Mouse (Mus musculus) MEL (cell line): ENCODE results near the gene Il25.

Source experiments
- CHD1 ChIP-seq: IDR thresholded peaks from 2 replicates; pipeline ENCODE4 v1.6.1; 2012; ENCODE audit warnings: low read depth, mild to moderate bottlenecking, inconsistent platforms, low read length, improper control_type of control experiment
- CHD2 ChIP-seq: IDR thresholded peaks from 2 replicates; pipeline ENCODE4 v1.6.1; 2011; ENCODE audit warnings: low read length, improper control_type of control experiment
- CTCF ChIP-seq, 3 experiments: IDR thresholded peaks in 2 of 3; conservative IDR thresholded peaks in 1 of 3; 2 replicates each; pipeline ENCODE4 v1.5.1; 2011 to 2012; ENCODE audit warnings: low read length in 3 of 3, low read depth in 2 of 3, mild to moderate bottlenecking in 2 of 3, improper control_type of control experiment in 1 of 3, inconsistent platforms in 1 of 3, mixed read lengths in 1 of 3, moderate library complexity in 1 of 3; ENCODE audit not compliant: control insufficient read depth in 1 of 3, insufficient read depth in 1 of 3, poor library complexity in 1 of 3, severe bottlenecking in 1 of 3
- EP300 ChIP-seq, 2 experiments: IDR thresholded peaks; 2 replicates each; pipeline ENCODE4 v1.6.1; 2011; ENCODE audit warnings: improper control_type of control experiment in 2 of 2, low read length in 2 of 2, low read depth in 1 of 2, mild to moderate bottlenecking in 1 of 2
- ETS1 ChIP-seq: IDR thresholded peaks from 2 replicates; pipeline ENCODE4 v1.6.1; 2012; ENCODE audit warnings: low read depth, mild to moderate bottlenecking, inconsistent platforms, low read length, improper control_type of control experiment, moderate library complexity
- HCFC1 ChIP-seq: IDR thresholded peaks from 2 replicates; pipeline ENCODE4 v1.6.1; 2012; ENCODE audit warnings: low read depth, mild to moderate bottlenecking, inconsistent platforms, low read length, improper control_type of control experiment, moderate library complexity
- POLR2A ChIP-seq, 2 experiments: IDR thresholded peaks; 2 replicates each; pipeline ENCODE4 v1.6.1; 2011 to 2012; ENCODE audit warnings: low read length in 2 of 2, mild to moderate bottlenecking in 2 of 2, control low read depth in 1 of 2, improper control_type of control experiment in 1 of 2, low read depth in 1 of 2, moderate library complexity in 1 of 2; ENCODE audit not compliant: control insufficient read depth in 1 of 2, insufficient read depth in 1 of 2, poor library complexity in 1 of 2
- POLR2AphosphoS5 ChIP-seq: IDR thresholded peaks from 2 replicates; pipeline ENCODE4 v1.6.1; 2012; ENCODE audit warnings: low read depth, borderline replicate concordance, mild to moderate bottlenecking, inconsistent platforms, low read length, moderate library complexity, mixed read lengths
- RCOR1 ChIP-seq: IDR thresholded peaks from 2 replicates; pipeline ENCODE4 v1.6.1; 2012; ENCODE audit warnings: low read depth, mild to moderate bottlenecking, inconsistent platforms, low read length, improper control_type of control experiment
- SMC3 ChIP-seq: IDR thresholded peaks from 2 replicates; pipeline ENCODE4 v1.6.1; 2011; ENCODE audit warnings: low read depth, low read length, improper control_type of control experiment
- TAL1 ChIP-seq: IDR thresholded peaks from 2 replicates; pipeline ENCODE4 v1.6.1; 2012; ENCODE audit warnings: mild to moderate bottlenecking, inconsistent platforms, low read length, moderate library complexity, mixed read lengths
- ZKSCAN1 ChIP-seq: IDR thresholded peaks from 2 replicates; pipeline ENCODE4 v1.6.1; 2012; ENCODE audit warnings: low read depth, mild to moderate bottlenecking, inconsistent platforms, low read length, improper control_type of control experiment, moderate library complexity
- ZMIZ1 ChIP-seq: IDR thresholded peaks from 2 replicates; pipeline ENCODE4 v1.6.1; 2012; ENCODE audit warnings: low read depth, mild to moderate bottlenecking, inconsistent platforms, low read length, improper control_type of control experiment, moderate library complexity

- TF ChIP-seq EP300 (IDR thresholded peaks at IDR 0.05; ENCODE audit: low read depth in 1 of 2, low read length in 2 of 2) (no peak), ZKSCAN1 (no peak), POLR2A (IDR thresholded peaks at IDR 0.05; ENCODE audit: control insufficient read depth in 1 of 2, insufficient read depth in 1 of 2, low read depth in 1 of 2, low read length in 2 of 2, poor library complexity in 1 of 2) (no peak), CHD2 (no peak), TAL1 (no peak), POLR2AphosphoS5 (no peak), CTCF (IDR thresholded peaks at IDR 0.05 in 2 of 3, conservative IDR thresholded peaks at IDR 0.05 in 1 of 3; ENCODE audit: control insufficient read depth in 1 of 3, insufficient read depth in 1 of 3, low read depth in 2 of 3, low read length in 3 of 3, poor library complexity in 1 of 3, severe bottlenecking in 1 of 3) (no peak), ZMIZ1 (no peak), RCOR1 (no peak), CHD1 (no peak), SMC3 (no peak), ETS1 (no peak), HCFC1 (no peak)
Measured at GRCm38 (mm10) chr14:54892200-54892599, 40.3 kb upstream of the Il25 start, which contains the start of gene Pabpn1.
